Mouse (Mus musculus) effector memory CD4-positive, alpha-beta T cell, adult 5 months (primary cell): ENCODE measurements around the gene Rtl10. TPM values are rescaled to one million over a fixed set of nuclear protein-coding genes. Genes with fewer than 3 reads are reported as not detected.

Source experiments
- polyA plus RNA-seq: library from polyadenylated mRNA; unstranded; fragments of 100-300 nt; shearing (Covaris generic); gene quantifications from one replicate; pipeline ENCODE4 v1.2.1, GENCODE M21; 2017

Rtl10 gene
- polyA plus RNA-seq, result not detected

GRCm38 (mm10) chr16:18498558-18498990, at the start of gene Rtl10, which contains the start of gene Gnb1l:
Rtl10 (plus strand) TSS chr16:18498901.
Gnb1l (plus strand) TSS chr16:18498713.

Other genes starting within 250 kb of the Rtl10 start
- not detected for gene Gm49776, start 240.6 kb upstream of the Rtl10 start, polyA plus RNA-seq
- gene Dgcr8, start 209.7 kb upstream of the Rtl10 start, polyA plus RNA-seq, result 11.0 TPM
- 29.3 TPM for gene Tango2, start 150.8 kb upstream of the Rtl10 start, polyA plus RNA-seq
- 1.4 TPM for gene Arvcf, start 150.7 kb upstream of the Rtl10 start, polyA plus RNA-seq
- gene Txnrd2, start 72.5 kb upstream of the Rtl10 start, polyA plus RNA-seq, result 24.8 TPM
- gene Comt, start 72.0 kb upstream of the Rtl10 start, polyA plus RNA-seq, result 19.1 TPM
- 6.7 TPM for gene Gnb1l, start 188 bp upstream of the Rtl10 start, polyA plus RNA-seq
- gene Tbx1, start 91.8 kb downstream of the Rtl10 start, polyA plus RNA-seq, result not detected
- gene Gp1bb, start 123.5 kb downstream of the Rtl10 start, polyA plus RNA-seq, result not detected
- 0.89 TPM for gene Gm49601, start 127.5 kb downstream of the Rtl10 start, polyA plus RNA-seq
- 0.46 TPM for gene Sept5, start 131.1 kb downstream of the Rtl10 start, polyA plus RNA-seq